Mouse (Mus musculus): ENCODE data around the gene Prss28. TPM values are rescaled to one million over a fixed set of nuclear protein-coding genes. Genes with fewer than 3 reads are reported as not detected.

The Prss28 gene
- polyA plus RNA-seq, 1 experiment from 2014 or later, result 0.30 TPM

DNA sequence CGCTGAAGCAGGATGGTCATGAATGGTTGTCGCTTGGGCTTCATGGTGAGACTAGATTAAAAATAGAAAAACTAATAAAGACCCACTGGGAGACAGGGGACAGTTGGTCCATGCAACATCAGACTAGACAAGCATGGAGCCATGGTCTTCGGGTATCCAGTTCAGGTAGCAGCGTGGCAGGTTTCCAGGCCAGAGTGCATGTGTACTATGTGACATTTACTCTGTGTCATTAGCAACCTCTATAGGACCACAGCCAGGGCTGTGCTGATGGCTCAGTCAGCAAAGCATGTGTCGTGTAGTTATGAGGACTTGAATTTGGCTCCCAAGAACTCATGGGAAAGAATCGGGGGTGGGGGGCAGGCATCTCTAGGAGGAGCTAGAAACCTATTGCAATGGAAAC, 31.6 kb downstream of the Prss28 start:
- no peak for DNase-seq (ENCODE audit: low spot score)

DNA sequence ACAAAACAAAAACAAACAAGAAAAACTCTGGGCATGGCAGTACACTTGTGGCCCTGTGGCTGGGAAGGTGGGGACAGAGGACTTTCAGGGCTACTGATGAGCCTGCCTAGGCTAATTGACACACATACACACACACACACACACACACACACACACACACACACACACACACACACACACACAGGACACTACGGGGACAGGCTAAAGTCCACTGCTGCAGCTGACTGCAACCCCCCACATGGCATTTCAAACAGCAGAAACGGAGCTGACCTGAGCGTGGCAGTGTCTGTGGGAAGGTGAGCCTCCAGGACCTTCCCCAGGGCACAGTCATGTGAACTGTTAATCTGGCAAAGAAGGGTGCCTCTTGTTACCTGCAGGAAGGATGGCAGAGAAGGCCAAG, 33.0 kb downstream of the Prss28 start:
- no peak for DNase-seq (ENCODE audit: low spot score)

DNA sequence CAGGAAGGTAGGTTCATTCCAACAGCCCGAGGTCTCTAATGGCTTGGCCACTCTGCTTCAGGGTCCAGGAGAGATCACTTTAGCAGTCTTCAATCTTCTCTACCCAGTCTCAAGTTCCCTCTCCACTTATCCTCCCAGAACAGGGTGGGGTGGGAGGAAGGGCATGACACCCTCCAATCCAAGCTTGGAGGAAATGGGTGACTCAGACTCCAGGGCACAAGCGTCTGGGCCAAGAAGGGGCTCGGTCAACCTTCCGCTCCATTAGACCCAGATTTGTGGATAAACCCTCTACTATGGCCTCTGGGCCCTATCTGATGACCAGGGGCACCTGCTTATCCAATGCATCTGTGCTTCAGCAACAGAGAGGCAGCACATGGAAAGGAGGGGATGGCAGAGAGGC, 37.0 kb downstream of the Prss28 start, which contains the start of gene Tpsab1:
Gene Tpsab1, minus strand, starts transcription at position 101 of the 400 bp plus-strand sequence.
- DNase-seq (ENCODE audit: low spot score), result no peak

DNA sequence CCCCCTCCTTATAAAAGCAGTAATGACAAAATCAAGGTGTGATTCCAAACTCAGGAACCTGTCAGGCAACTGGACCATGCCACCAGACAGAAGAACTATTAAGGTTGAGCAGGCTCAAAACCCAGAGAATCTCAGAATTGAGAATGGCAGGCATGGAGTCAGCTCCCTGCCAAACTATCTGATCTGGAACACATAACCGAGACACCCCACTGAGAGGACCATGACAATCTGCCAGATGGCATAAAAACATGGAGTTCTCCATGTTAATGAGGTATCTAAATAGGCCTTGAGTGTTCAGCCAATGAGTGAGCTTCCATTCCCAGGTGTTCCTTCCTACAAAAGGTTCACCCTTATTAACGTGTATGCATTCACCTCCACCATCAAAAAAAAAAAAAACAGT, 52.8 kb downstream of the Prss28 start:
- no peak for DNase-seq (ENCODE audit: low spot score)

Other genes with a start within 250 kb of the Prss28 start
- 5.5 and 6.0 TPM in 2 replicates for gene Tmem204, start 225.1 kb upstream of the Prss28 start, polyA plus RNA-seq (2015; fragmentation: Nextera tagmentation; extraction: Ambion mirVana)
- gene Telo2, start 192.7 kb upstream of the Prss28 start, polyA plus RNA-seq (2015; fragmentation: Nextera tagmentation; extraction: Ambion mirVana), result 19.2 and 19.8 TPM in 2 replicates
- 0.12 TPM in 1 of 2 replicates, not detected in the other for gene Ptx4, start 187.9 kb upstream of the Prss28 start, polyA plus RNA-seq (2015; fragmentation: Nextera tagmentation; extraction: Ambion mirVana)
- 12.7 and 15.0 TPM in 2 replicates for gene Clcn7, start 175.3 kb upstream of the Prss28 start, polyA plus RNA-seq (2015; fragmentation: Nextera tagmentation; extraction: Ambion mirVana)
- gene Ccdc154, start 146.2 kb upstream of the Prss28 start, polyA plus RNA-seq (2015; fragmentation: Nextera tagmentation; extraction: Ambion mirVana), result 0.07 and 0.10 TPM in 2 replicates
- gene Gm38655, start 133.2 kb upstream of the Prss28 start, polyA plus RNA-seq (2015; fragmentation: Nextera tagmentation; extraction: Ambion mirVana), result 0.19 TPM in 1 of 2 replicates, not detected in the other
- 34.4 and 34.5 TPM in 2 replicates for gene BC003965, start 124.1 kb upstream of the Prss28 start, polyA plus RNA-seq (2015; fragmentation: Nextera tagmentation; extraction: Ambion mirVana)
- 12.4 and 13.9 TPM in 2 replicates for gene Unkl, start 120.2 kb upstream of the Prss28 start, polyA plus RNA-seq (2015; fragmentation: Nextera tagmentation; extraction: Ambion mirVana)
- gene Gnptg, start 68.5 kb upstream of the Prss28 start, polyA plus RNA-seq (2015; fragmentation: Nextera tagmentation; extraction: Ambion mirVana), result 60.4 and 61.6 TPM in 2 replicates
- gene Tsr3, start 68.5 kb upstream of the Prss28 start, polyA plus RNA-seq (2015; fragmentation: Nextera tagmentation; extraction: Ambion mirVana), result 73.5 and 74.0 TPM in 2 replicates
- gene Baiap3, start 52.3 kb upstream of the Prss28 start, polyA plus RNA-seq (2015; fragmentation: Nextera tagmentation; extraction: Ambion mirVana), result 28.9 and 32.5 TPM in 2 replicates
- gene Ube2i, start 34.0 kb upstream of the Prss28 start, polyA plus RNA-seq (2015; fragmentation: Nextera tagmentation; extraction: Ambion mirVana), result 772 and 787 TPM in 2 replicates
- 1.2 and 2.1 TPM in 2 replicates for gene Prss34, start 10.3 kb upstream of the Prss28 start, polyA plus RNA-seq (2015; fragmentation: Nextera tagmentation; extraction: Ambion mirVana)
- 1.6 and 1.9 TPM in 2 replicates for gene Prss29, start 10.0 kb downstream of the Prss28 start, polyA plus RNA-seq (2015; fragmentation: Nextera tagmentation; extraction: Ambion mirVana)
- 0.30 and 0.40 TPM in 2 replicates for gene Tpsab1, start 36.9 kb downstream of the Prss28 start, polyA plus RNA-seq (2015; fragmentation: Nextera tagmentation; extraction: Ambion mirVana)
- 8.0 and 9.1 TPM in 2 replicates for gene Tpsb2, start 57.7 kb downstream of the Prss28 start, polyA plus RNA-seq (2015; fragmentation: Nextera tagmentation; extraction: Ambion mirVana)
- 0.36 and 0.52 TPM in 2 replicates for gene Tpsg1, start 60.6 kb downstream of the Prss28 start, polyA plus RNA-seq (2015; fragmentation: Nextera tagmentation; extraction: Ambion mirVana)
- 0.17 and 0.18 TPM in 2 replicates for gene Cacna1h, start 125.1 kb downstream of the Prss28 start, polyA plus RNA-seq (2015; fragmentation: Nextera tagmentation; extraction: Ambion mirVana)
- 0.20 and 0.53 TPM in 2 replicates for gene Tekt4, start 146.0 kb downstream of the Prss28 start, polyA plus RNA-seq (2015; fragmentation: Nextera tagmentation; extraction: Ambion mirVana)
- 0.05 and 0.07 TPM in 2 replicates for gene Sstr5, start 188.6 kb downstream of the Prss28 start, polyA plus RNA-seq (2015; fragmentation: Nextera tagmentation; extraction: Ambion mirVana)

Measured in thymus, postnatal 0 days (tissue).